Mouse (Mus musculus) heart, adult 2 months (tissue): ENCODE results near the gene Ccndbp1.

Source experiments
- CTCF ChIP-seq: fragments of 200-600 bp; IDR thresholded peaks from 2 replicates; pipeline ENCODE4 v1.8.1; 2022; ENCODE audit warnings: antibody characterized with exemption, mild to moderate bottlenecking, moderate library complexity
- POLR2A ChIP-seq: fragments of 200-500 bp; IDR thresholded peaks from 2 replicates; pipeline ENCODE4 v1.6.1; 2011; ENCODE audit warnings: mild to moderate bottlenecking, low read depth, low read length, control low read depth; ENCODE audit not compliant: insufficient read depth

DNA sequence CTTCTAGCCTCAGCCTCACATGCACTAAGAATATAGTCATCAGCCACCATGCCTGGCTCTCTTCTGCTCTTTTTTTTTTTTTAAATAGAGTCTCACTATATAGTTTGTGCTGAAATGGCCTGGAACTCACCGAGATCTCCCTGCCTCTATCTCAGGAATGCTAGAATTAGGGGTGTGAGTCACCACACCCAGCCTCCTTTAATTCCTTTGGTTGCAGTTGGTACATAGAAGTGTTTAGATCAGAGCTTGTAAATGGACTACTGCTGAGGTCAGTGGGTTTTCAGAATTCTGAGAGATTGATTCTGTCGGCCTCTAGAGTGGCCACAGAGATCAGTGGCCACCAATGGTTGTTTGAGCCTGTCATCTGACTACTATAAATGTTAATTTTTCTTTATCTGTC is 27.3 kb upstream of the Ccndbp1 start:
- TF ChIP-seq POLR2A: no peak
- TF ChIP-seq CTCF: no peak
